Mouse (Mus musculus) myocyte (in vitro differentiated cells): ENCODE data around the gene Mrtfa.

ENCODE experiments used
- CEBPB ChIP-seq: IDR thresholded peaks from 2 replicates; pipeline ENCODE4 v1.6.1; 2011; ENCODE audit warnings: mild to moderate bottlenecking, moderate library complexity; ENCODE audit not compliant: poor library complexity, insufficient read depth, severe bottlenecking
- E2F4 ChIP-seq: IDR thresholded peaks from one replicate; pipeline ENCODE4 v1.6.1; 2011; ENCODE audit warnings: mild to moderate bottlenecking, control low read depth, moderate library complexity; ENCODE audit not compliant: insufficient read depth
- MAX ChIP-seq: IDR thresholded peaks from one replicate; pipeline ENCODE4 v1.6.1; 2011; ENCODE audit warnings: low read depth, mild to moderate bottlenecking, control low read depth
- MYOD1 ChIP-seq, 3 experiments: IDR thresholded peaks; one replicate each; pipeline ENCODE4 v1.6.1; 2011; ENCODE audit warnings: control low read depth in 2 of 3, low read depth in 2 of 3, mild to moderate bottlenecking in 2 of 3, moderate library complexity in 1 of 3; ENCODE audit not compliant: insufficient read length in 2 of 3, control insufficient read depth in 1 of 3
- MYOG ChIP-seq, 3 experiments: IDR thresholded peaks; one replicate each; pipeline ENCODE4 v1.6.1; 2011; ENCODE audit warnings: control low read depth in 2 of 3, low read depth in 2 of 3, mild to moderate bottlenecking in 2 of 3; ENCODE audit not compliant: insufficient read length in 2 of 3, control insufficient read depth in 1 of 3, insufficient read depth in 1 of 3
- POLR2A ChIP-seq: IDR thresholded peaks from one replicate; pipeline ENCODE4 v1.6.1; 2011; ENCODE audit warnings: low read depth, mild to moderate bottlenecking, control low read depth, moderate library complexity; ENCODE audit not compliant: insufficient read length
- POLR2AphosphoS2 ChIP-seq: IDR thresholded peaks from one replicate; pipeline ENCODE4 v1.6.1; 2011; ENCODE audit warnings: low read depth, control low read depth; ENCODE audit not compliant: insufficient read length
- REST ChIP-seq: IDR thresholded peaks from one replicate; pipeline ENCODE4 v1.6.1; 2011; ENCODE audit warnings: mild to moderate bottlenecking, control low read depth, moderate library complexity; ENCODE audit not compliant: insufficient read depth, insufficient read length
- SRF ChIP-seq: IDR thresholded peaks from one replicate; pipeline ENCODE4 v1.6.1; 2011; ENCODE audit warnings: low read depth; ENCODE audit not compliant: control insufficient read depth, insufficient read length
- TCF12 ChIP-seq: IDR thresholded peaks from one replicate; pipeline ENCODE4 v1.6.1; 2011; ENCODE audit warnings: mild to moderate bottlenecking, control low read depth; ENCODE audit not compliant: poor library complexity, insufficient read depth, severe bottlenecking
- TCF3 ChIP-seq: IDR thresholded peaks from one replicate; pipeline ENCODE4 v1.6.1; 2011; ENCODE audit warnings: low read depth, control low read depth; ENCODE audit not compliant: insufficient read length
- USF1 ChIP-seq: IDR thresholded peaks from one replicate; pipeline ENCODE4 v1.6.1; 2011; ENCODE audit warnings: low read depth, mild to moderate bottlenecking, control low read depth, moderate library complexity

- no peak for TF ChIP-seq TCF12
- no peak for TF ChIP-seq POLR2A
- TF ChIP-seq MYOG (IDR thresholded peaks at IDR 0.05; ENCODE audit: control insufficient read depth in 1 of 3, insufficient read depth in 1 of 3, insufficient read length in 2 of 3, low read depth in 2 of 3): no peak
- no peak for TF ChIP-seq MAX
- no peak for TF ChIP-seq CEBPB
- TF ChIP-seq MYOD1 (IDR thresholded peaks at IDR 0.05; ENCODE audit: control insufficient read depth in 1 of 3, insufficient read length in 2 of 3, low read depth in 2 of 3): no peak
- TF ChIP-seq USF1: no peak
- TF ChIP-seq E2F4: no peak
- TF ChIP-seq SRF: no peak
- TF ChIP-seq POLR2AphosphoS2: no peak
- TF ChIP-seq REST: no peak
- TF ChIP-seq TCF3: no peak
Observed at GRCm38 (mm10) chr15:80997077-80997476, 193.5 kb downstream of the Mrtfa start.
